Mouse (Mus musculus): ENCODE data around the gene Klhl40. TPM values are rescaled to one million over a fixed set of nuclear protein-coding genes. Genes with fewer than 3 reads are reported as not detected.

Gene Klhl40
- total RNA-seq, 1 experiment: 0.62 TPM

GRCm38 (mm10) chr9:121757835-121758814 is 19.3 kb upstream of the Klhl40 start:
- H3K27ac ChIP-seq (ENCODE audit: insufficient read depth, low read depth, low read length, poor library complexity, severe bottlenecking): no peak overlapping the region
- H3K9me3 ChIP-seq (ENCODE audit: control insufficient read depth, insufficient read depth, low read depth, low read length): no peaks in the 10 kb centered on the region
- in situ Hi-C loops (cut with MboI; ENCODE audit: low sequenced_read_pairs in 2 of 2, unreplicated experiment in 2 of 2): no loop called here
- TF ChIP-seq ZNF384 (IDR thresholded peaks at IDR 0.05; ENCODE audit: low read depth, low read length): no peak
- no peak for TF ChIP-seq ZC3H11A (IDR thresholded peaks at IDR 0.05; ENCODE audit: borderline replicate concordance, low read depth, low read length)
- no peak for TF ChIP-seq HCFC1 (IDR thresholded peaks at IDR 0.05; ENCODE audit: borderline replicate concordance, insufficient read depth, low read length)
- TF ChIP-seq CHD2 (IDR thresholded peaks at IDR 0.05; ENCODE audit: low read depth, low read length): no peak
- TF ChIP-seq MAFK (IDR thresholded peaks at IDR 0.05; ENCODE audit: insufficient read depth, low read depth, low read length): no peak
- peaks cover 0 to 23% of the 10 kb centered on the region in 2 experiments; a peak in 2 of 4 replicates for H3K4me1 ChIP-seq (ENCODE audit: control insufficient read depth in 2 of 2, insufficient read depth in 2 of 2, low read length in 2 of 2, poor library complexity in 1 of 2)
- H3K4me3 ChIP-seq (ENCODE audit: insufficient read depth in 1 of 2, low read depth in 1 of 2, low read length in 2 of 2, poor library complexity in 1 of 2, severe bottlenecking in 1 of 2): peak overlapping the region in 1 of 2 experiments; percentile 77; a peak in 1 of 4 replicates
- H3K9ac ChIP-seq (ENCODE audit: insufficient read depth, low read depth, low read length, poor library complexity, severe bottlenecking): no peak overlapping the region
- peaks cover 14% of the 10 kb centered on the region for H3K36me3 ChIP-seq (ENCODE audit: control insufficient read depth, insufficient read depth, low read length, poor library complexity, severe bottlenecking)
- DNase-seq (ENCODE audit: low read depth, low spot score): no peak

GRCm38 (mm10) chr9:121759091-121760081 is 18.0 kb upstream of the Klhl40 start, which contains the start of gene Zfp651:
Gene Zfp651, plus strand, starts transcription at chr9:121759330.
- Histone ChIP-seq H3K27ac (ENCODE audit: insufficient read depth, low read depth, low read length, poor library complexity, severe bottlenecking) (no peak within 1 kb of the TSS), H3K9me3 (ENCODE audit: control insufficient read depth, insufficient read depth, low read depth, low read length) (no peaks in the 10 kb centered on the region), H3K9ac (ENCODE audit: insufficient read depth, low read depth, low read length, poor library complexity, severe bottlenecking) (peak within 1 kb of the TSS; percentile 84), H3K4me1 (ENCODE audit: control insufficient read depth in 2 of 2, insufficient read depth in 2 of 2, low read length in 2 of 2, poor library complexity in 1 of 2) (peaks cover 0 to 24% of the 10 kb centered on the region in 2 experiments; a peak in 2 of 4 replicates), H3K36me3 (ENCODE audit: control insufficient read depth, insufficient read depth, low read length, poor library complexity, severe bottlenecking) (peaks cover 10% of the 10 kb centered on the region), H3K4me3 (ENCODE audit: insufficient read depth in 1 of 2, low read depth in 1 of 2, low read length in 2 of 2, poor library complexity in 1 of 2, severe bottlenecking in 1 of 2) (peak within 1 kb of the TSS; percentile 77 to 92)
- DNase-seq (ENCODE audit: low read depth, low spot score): no peak
- TF ChIP-seq MAFK (IDR thresholded peaks at IDR 0.05; ENCODE audit: insufficient read depth, low read depth, low read length) (no peak), ZNF384 (IDR thresholded peaks at IDR 0.05; ENCODE audit: low read depth, low read length) (no peak), CHD2 (IDR thresholded peaks at IDR 0.05; ENCODE audit: low read depth, low read length) (no peak), HCFC1 (IDR thresholded peaks at IDR 0.05; ENCODE audit: borderline replicate concordance, insufficient read depth, low read length) (no peak), ZC3H11A (IDR thresholded peaks at IDR 0.05; ENCODE audit: borderline replicate concordance, low read depth, low read length) (no peak)
- in situ Hi-C loops (cut with MboI; ENCODE audit: low sequenced_read_pairs in 2 of 2, unreplicated experiment in 2 of 2): no loop called here

GRCm38 (mm10) chr9:121760271-121761090 is 16.9 kb upstream of the Klhl40 start:
- DNase-seq (ENCODE audit: low read depth, low spot score): no peak
- Histone ChIP-seq H3K4me3 (ENCODE audit: insufficient read depth in 1 of 2, low read depth in 1 of 2, low read length in 2 of 2, poor library complexity in 1 of 2, severe bottlenecking in 1 of 2) (peak overlapping the region; percentile 73 to 77), H3K27ac (ENCODE audit: insufficient read depth, low read depth, low read length, poor library complexity, severe bottlenecking) (peak overlapping the region; percentile 7; the same call in 1 of the 2 replicates), H3K36me3 (ENCODE audit: control insufficient read depth, insufficient read depth, low read length, poor library complexity, severe bottlenecking) (peaks cover 9% of the 10 kb centered on the region), H3K9me3 (ENCODE audit: control insufficient read depth, insufficient read depth, low read depth, low read length) (no peaks in the 10 kb centered on the region), H3K4me1 (ENCODE audit: control insufficient read depth in 2 of 2, insufficient read depth in 2 of 2, low read length in 2 of 2, poor library complexity in 1 of 2) (peaks cover 0 to 29% of the 10 kb centered on the region in 2 experiments; a peak in 2 of 4 replicates), H3K9ac (ENCODE audit: insufficient read depth, low read depth, low read length, poor library complexity, severe bottlenecking) (peak overlapping the region; percentile 84)
- in situ Hi-C loops (cut with MboI; ENCODE audit: low sequenced_read_pairs in 2 of 2, unreplicated experiment in 2 of 2): no loop called here
- no peak for TF ChIP-seq HCFC1 (IDR thresholded peaks at IDR 0.05; ENCODE audit: borderline replicate concordance, insufficient read depth, low read length)
- no peak for TF ChIP-seq MAFK (IDR thresholded peaks at IDR 0.05; ENCODE audit: insufficient read depth, low read depth, low read length)
- TF ChIP-seq CHD2 (IDR thresholded peaks at IDR 0.05; ENCODE audit: low read depth, low read length): no peak
- TF ChIP-seq ZC3H11A (IDR thresholded peaks at IDR 0.05; ENCODE audit: borderline replicate concordance, low read depth, low read length): no peak
- no peak for TF ChIP-seq ZNF384 (IDR thresholded peaks at IDR 0.05; ENCODE audit: low read depth, low read length)

Measured in ES-E14 (cell line).